Mouse (Mus musculus) gonadal fat pad, adult 2 months (tissue): ENCODE results near the gene Gm9507. TPM values are rescaled to one million over a fixed set of nuclear protein-coding genes. Genes with fewer than 3 reads are reported as not detected.
"Not testable (repeated sequence)": the region's sequence is repeated elsewhere in the genome, so short reads cannot be mapped to it uniquely, and the experiment has no call there.

Source experiments
- DNase-seq: peaks from one replicate; pipeline ENCODE4 v3.0.0-alpha.2; 2012; ENCODE audit warnings: low read depth
- polyA plus RNA-seq: library from polyadenylated mRNA; depleted of rRNA; stranded (reverse); fragments of >200 nt; gene quantifications from 2 replicates; pipeline ENCODE4 v1.2.3, GENCODE M21; 2012; rRNA removed

The Gm9507 gene
- polyA plus RNA-seq, result not detected in 2 replicates

DNA sequence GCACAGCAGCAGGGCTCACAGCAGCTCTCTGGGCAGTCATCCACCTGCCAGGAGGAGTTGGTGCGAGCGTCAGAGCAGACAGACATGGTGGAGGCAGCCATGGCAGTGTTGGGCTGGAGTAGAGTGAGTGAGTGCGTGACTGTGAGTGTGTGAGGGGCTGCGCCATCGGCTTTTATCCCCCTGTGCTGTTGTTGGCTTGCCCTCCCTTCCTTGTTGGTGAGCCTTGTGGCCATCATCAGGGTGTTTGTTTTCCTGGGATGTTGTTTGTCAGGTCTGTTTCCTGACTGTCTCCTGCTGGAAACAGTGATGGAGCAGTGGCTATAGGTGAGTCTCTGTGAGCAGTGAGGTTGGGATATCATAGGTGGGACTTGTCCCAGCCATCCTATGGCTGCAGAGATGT, at the start of gene Gm9507:
TSS of gene Gm9507 (minus strand) at position 101 of the 400 bp plus-strand sequence.
- DNase-seq, result no peak

DNA sequence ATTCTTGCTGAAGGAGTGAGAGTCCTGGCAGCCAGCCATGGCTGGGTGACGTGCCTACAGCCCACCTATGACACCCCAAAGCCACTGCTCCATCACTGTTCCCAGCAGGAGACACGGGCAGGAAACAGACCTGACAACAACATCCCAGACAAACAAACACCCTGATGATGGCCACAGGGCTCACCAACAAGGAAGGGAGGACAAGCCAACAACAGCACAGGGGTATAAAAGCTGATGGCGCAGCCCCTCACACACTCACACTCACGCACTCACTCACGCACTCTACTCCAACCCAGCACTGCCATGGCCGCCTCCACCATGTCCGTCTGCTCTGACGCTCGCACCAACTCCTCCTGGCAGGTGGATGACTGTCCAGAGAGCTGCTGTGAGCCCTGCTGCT, 40.9 kb upstream of the Gm9507 start, which contains the start of gene Gm10318:
TSS of gene Gm10318 (plus strand) at position 301 of the 400 bp plus-strand sequence.
- no peak for DNase-seq

DNA sequence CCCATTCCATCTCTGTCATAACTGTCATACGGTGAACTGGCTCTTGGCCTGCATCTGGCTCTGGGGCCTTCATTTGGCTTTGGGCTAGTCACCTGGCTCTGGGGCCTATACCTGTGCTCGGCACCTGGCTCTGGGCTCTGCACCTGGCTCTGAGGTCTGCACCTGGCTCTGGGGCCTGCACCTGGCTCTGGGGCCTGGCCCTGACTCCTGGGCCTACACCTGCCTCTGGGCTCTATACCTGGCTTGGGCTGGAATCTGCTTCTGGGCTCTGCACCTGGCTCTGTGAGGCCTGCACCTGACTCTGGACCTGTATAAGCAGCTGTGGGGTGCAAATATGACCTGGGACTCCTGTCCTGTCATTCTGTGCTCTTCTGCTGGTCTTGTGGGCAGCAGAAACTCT, 35.9 kb upstream of the Gm9507 start:
- DNase-seq, result no peak

DNA sequence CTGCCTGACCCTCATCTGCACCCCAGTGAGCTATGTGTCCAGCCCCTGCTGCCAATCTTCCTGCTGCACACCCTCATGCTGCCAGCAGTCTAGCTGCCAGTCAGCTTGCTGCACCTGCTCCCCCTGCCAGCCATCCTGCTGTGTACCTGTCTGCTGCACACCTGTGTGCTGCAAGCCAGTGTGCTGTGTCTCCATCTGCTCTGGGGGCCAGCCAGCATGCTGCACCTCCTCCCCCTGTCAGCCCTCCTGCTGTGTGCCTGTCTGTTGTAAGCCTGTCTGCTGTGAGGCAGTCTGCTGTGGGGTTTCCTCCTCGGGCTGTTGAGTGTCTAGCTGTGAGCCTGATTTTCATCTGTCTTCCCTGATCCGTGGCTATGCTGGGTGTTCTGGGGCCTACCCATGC, 35.3 kb upstream of the Gm9507 start:
- no peak for DNase-seq

DNA sequence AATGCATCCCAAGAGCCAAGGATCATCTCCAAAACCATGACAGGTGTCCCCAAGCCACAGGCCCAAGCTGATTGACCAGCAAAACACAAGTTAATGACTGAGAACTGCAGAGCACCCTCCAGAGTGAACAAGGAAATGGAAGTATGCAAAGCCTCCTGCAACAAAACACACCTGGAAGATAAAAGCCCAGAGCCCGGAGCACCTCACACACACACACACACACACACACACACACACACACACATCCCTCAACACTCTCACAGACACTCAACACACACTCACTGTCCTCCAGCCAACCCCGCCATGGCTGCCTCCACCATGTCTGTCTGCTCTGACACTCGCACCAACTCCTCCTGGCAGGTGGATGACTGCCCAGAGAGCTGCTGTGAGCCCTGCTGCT, 34.9 kb upstream of the Gm9507 start, which contains the start of gene Gm36176:
TSS of gene Gm36176 (plus strand) at position 301 of the 400 bp plus-strand sequence.
- no peak for DNase-seq

DNA sequence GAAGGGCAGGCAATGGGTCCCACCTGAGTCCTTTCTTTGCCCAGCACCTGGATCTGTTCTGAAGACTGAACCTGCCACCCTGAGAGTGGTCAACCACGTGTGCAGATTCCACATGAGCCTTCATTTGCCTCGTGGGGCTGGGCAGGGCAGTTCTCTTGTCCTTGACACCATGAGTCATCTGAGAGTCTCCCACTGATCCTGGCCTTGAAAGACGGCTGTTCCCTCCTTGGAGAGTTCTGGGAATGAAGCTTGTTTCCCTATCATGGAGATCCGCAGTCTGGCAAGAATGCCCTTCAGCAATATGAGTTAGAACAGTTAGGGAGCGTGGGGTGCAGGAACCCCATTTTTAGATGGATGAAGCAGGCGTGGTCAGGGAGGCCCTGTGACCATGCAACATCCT, 27.4 kb upstream of the Gm9507 start:
- no peak for DNase-seq

DNA sequence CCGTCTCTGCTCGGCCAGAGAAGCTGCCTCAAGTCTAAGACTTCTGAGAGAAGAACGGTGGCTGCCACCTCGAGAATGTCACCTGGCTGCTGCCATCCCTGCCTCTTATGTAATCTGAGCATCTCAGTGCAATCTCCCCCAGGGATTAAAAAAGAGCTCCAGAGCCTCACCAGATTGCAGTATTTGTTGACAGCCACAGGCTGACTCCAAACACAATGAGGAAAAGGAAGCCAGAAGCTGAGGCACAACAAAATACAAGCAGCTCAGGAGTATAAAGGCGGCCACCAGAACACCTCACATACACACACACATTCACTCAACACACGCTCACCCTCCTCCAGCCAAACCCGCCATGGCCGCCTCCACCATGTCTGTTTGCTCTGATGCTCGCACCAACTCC, 24.0 kb upstream of the Gm9507 start, which contains the start of gene Krtap10-10:
TSS of gene Krtap10-10 (plus strand) at position 301 of the 400 bp plus-strand sequence.
- no peak for DNase-seq

DNA sequence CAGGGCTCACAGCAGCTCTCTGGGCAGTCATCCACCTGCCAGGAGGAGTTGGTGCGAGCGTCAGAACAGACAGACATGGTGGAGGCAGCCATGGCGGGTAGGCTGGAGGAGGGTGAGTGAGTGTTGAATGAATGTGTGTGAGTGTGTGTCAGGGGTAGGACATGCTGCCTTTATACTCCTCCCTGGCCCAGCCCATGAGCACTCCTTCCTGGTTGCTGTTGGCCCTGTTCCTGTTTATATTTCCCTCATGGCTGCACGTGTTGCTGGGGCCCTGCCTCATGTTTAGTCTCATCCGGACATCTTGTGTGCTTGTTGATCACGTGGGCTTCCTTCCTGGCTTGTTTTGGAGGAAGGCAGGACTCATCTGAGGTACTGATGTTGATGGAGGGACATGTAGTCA, 15.3 kb upstream of the Gm9507 start, which contains the start of gene Krtap10-4:
TSS of gene Krtap10-4 (minus strand) at position 145 of the 400 bp plus-strand sequence.
- DNase-seq, result no peak

DNA sequence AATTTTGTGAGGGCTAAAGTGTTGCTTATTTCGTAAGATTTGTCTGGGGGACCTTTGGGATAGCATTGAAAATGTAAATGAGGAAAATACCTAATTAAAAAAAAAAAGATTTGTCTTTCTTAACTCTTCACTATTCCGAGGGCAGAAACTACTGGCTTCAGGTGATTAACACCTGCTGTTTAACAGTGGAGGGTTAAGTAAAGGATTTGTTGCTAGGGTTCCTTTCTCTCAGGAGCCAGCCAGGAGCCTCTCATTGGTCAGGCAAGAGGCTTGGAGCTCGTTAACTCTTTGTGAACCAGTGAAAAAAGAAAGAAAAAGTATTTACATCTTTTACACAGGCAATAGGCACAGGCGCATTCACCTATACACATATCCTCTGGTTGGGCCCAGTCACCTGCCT, 7.6 kb upstream of the Gm9507 start:
- DNase-seq, result no peak

DNA sequence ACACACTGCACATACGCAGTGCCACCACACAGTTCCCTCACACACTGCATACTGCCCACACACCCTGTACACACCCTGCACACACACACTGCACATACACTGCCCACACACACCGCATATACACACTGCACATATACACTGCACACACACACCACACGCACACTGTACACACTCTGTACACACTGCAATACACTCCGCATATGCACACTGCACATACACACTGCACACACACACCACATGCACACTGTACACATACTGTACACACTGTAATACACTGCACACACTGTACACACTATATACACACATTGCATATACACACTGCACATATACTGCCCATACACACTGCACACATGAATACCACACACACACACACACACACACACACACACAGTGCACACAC, 6.9 kb upstream of the Gm9507 start:
- no peak for DNase-seq

DNA sequence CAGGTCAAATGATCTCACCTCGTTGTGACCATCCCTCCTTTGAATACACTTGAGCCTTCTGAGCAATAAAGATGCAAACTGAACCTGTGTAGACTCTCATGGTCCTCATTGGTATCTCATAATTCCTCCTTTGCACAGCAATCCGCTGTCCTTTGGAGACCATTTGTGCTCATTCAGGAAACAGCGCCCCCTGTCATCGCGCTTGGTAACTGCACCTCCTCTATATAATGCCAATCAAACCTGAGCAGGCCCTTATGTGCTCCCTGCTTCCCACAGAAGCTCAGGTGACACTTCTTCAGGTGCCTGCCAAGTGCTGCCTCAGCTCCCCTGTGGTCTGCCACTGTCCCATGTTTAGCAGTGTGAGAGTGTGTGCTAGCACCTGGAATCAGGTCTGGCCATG, 3.9 kb upstream of the Gm9507 start:
- no peak for DNase-seq

DNA sequence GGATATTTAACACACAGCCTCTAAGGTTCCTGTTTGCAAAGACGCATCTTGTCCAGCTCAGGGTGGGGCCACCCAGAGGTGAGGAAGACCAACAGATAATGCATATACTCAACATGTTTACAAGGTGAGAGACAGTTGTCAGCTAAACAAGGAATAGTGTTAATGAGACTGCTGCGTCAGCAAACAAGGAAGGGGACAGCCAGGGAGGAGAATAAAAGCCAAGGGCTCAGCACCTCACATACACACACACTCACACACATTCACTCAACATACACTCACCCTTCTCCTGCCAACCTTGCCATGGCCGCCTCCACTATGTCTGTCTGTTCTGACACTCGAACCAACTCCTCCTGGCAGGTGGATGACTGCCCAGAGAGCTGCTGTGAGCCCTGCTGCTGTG, 2.7 kb upstream of the Gm9507 start, which contains the start of gene Gm2696:
TSS of gene Gm2696 (plus strand) at position 301 of the 400 bp plus-strand sequence.
- DNase-seq, result no peak

DNA sequence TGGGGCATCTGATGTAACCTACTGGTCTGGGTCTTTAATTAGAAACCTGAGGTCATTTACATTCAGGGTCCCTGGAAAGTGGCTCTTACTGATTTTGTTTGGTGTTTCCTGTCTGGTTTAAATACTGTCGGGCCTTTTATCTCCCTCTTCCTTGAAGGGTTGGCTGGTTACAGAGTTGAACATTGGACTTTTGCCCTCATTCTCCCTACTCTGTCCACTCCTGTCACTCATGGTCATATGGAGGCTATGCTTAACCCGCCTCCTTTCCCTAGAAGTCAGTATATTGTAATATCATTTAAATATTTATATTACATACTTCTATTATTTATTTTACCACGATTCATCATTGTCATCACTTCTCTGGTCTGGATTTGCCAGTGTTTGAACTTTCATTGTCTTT, 7.5 kb downstream of the Gm9507 start:
- DNase-seq, result no peak

DNA sequence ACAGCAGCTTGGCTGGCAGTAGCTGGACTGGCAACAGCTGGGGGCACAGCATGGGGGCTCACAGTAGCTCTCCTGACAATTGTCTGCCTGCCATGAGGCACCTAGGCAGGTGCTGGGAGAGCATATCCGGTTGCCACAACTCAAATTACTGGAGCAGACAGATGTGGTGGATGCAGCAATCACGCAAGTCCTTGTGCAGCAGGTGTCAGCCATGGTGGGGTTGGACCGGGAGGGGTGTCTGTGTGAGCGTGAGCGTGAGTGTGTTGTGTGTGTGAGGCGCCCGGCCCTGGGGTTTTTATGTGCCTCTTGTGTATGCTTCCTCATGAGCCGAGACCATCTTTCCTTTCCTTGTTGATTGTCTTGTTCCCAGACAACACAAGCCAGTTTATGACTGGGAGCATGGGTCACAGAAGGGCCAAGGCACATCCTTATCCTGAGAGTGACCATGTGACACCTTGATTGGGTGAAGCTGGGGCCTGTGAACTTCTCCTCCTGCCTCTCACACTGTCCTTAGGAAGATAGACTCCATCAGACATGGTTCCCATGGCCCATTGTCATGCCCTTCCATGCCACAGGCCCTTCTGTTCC, 12.6 kb downstream of the Gm9507 start, which contains the start of gene Gm19668:
TSS of gene Gm19668 (minus strand) at position 213 of the 588 bp plus-strand sequence.
- DNase-seq, result no peak

DNA sequence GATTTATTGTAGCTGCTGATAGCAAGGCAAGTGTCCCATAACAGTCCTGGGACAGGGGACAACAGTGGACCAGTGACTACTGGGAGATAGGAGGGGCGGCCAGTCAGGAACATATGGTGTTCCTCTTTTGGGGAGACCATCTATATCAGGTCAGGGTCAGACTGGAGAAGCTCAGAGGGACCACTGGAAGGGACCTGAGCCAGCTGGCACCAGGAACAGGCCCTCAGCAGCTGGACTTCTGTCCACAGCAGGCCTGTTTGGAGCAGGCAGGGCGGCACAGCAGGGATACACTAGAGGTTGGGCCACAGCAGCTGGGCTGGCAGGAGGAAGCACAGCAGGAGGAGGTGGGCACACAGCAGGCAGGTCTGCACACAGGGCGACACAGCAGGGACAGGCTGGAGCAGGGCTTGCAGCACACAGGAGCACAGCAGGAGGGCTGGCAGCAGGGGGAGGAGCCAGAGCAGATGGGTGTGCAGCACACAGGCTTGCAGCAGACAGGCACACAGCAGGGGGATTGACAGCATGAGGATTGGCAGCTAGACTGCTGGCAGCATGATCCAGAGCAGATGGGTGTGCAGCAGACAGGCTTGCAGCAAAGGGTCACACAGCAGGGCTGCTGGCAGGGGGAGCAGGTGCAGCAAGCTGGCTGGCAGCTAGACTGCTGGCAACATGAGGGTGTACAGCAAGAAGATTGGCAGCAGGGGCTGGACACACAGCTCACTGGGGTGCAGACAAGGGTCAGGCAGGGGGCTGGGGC, 13.3 kb downstream of the Gm9507 start:
- DNase-seq, result not testable (repeated sequence)

DNA sequence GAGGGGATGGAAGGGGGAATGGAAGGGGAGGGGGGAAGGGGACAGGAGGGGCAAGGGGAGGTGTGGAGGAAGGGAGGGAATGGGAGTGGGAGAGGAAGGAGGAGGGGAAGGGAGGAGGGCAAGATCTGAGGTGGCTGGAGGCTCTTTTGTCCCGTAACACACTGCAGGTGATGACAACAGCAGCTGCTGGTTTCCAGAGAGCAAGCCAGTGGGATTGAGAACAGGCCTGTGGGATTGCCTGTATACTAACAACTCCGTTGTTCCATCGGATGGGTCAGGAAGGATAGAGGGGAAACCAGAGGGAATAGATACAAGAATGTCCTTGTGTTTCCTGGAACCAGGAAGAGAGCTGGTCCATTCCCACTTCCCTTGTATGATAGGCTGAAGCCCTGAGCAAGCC, 14.0 kb downstream of the Gm9507 start:
- no peak for DNase-seq

DNA sequence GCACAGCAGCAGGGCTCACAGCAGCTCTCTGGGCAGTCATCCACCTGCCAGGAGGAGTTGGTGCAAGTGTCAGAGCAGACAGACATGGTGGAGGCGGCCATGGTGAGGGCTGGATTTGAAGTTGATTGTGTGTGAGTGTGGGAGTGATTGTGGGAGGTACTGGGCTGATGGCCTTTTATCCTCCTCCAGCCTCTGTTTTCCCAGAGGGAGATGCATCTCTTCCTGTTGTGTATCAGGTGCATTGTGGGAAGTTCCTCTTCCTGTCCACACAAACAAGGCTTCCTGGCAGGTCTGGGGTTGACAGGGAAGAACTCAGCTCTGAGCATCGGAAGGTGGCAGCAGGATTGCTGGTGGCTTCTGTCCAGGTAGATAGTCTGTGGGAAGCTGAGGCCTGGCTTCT, 16.7 kb downstream of the Gm9507 start, which contains the start of gene Gm9639:
TSS of gene Gm9639 (minus strand) at position 101 of the 400 bp plus-strand sequence.
- DNase-seq, result no peak

DNA sequence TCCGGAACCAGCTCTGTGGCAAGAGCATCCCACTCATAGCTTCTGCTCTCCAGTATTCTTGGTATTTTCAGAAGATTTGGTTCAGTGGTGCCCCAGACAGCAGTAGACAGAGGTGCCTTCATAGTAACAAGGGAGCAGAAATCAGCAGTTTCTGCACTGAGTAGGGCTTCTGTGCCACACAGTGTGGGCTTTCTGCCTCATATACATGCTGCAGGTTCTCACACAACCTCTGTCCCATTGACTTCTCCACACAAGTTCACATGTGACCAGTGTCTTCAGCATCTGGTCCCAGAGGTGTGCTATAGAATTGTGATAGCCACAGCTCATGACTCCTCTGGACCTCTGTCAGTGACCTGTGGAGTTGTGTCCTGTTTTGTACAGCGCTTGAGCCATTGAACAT, 23.0 kb downstream of the Gm9507 start:
- DNase-seq, result no peak

DNA sequence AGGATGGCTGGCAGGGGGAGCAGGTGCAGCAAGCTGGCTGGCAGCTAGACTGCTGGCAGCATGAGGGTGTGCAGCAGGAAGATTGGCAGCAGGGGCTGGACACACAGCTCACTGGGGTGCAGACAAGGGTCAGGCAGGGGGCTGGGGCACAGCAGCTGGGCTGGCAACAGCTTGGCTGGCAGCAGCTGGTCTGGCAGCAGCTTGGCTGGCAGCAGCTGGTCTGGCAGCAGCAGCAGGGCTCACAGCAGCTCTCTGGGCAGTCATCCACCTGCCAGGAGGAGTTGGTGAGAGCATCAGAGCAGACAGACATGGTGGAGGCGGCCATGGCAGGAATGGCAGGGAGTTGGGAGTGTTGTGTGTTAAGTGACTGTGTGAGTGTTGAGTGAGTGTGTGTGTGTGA, 23.8 kb downstream of the Gm9507 start, which contains the start of gene Gm7137:
TSS of gene Gm7137 (minus strand) at position 325 of the 400 bp plus-strand sequence.
- DNase-seq, result not testable (repeated sequence)

DNA sequence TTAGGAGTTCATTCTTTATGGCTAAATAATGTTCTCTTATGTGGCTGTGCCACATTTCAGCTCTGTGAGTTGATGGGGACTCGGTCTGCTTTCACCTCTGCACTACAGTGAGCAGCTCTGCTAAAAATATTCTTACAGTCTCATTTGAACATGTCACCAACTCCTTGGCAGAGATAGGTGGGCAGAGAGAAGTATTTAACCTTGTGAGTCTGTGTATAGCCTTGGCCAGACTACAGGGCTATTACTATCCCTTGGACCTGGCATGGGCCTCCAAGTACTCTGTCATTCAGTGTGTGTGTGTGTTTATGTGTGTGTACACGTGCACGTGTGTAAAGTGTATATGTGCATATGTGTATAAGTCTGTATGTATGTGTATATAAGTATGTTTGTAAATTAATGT, 28.2 kb downstream of the Gm9507 start:
- DNase-seq, result not testable (repeated sequence)

DNA sequence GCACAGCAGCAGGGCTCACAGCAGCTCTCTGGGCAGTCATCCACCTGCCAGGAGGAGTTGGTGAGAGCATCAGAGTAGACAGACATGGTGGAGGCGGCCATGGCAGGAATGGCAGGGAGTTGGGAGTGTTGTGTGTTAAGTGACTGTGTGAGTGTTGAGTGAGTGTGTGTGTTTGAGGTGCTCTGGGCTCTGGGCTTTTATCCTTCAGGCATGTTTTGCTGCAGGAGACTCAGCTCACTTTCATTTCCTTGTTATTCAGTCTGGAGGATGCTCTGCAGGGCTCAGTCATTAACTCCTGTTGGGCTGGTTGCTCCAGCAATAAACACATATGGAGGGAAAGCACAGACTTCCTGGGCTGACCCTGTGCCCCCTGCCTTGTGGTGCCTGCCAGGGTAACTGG, 29.2 kb downstream of the Gm9507 start, which contains the start of gene Gm3250:
TSS of gene Gm3250 (minus strand) at position 101 of the 400 bp plus-strand sequence.
- not testable (repeated sequence) for DNase-seq

DNA sequence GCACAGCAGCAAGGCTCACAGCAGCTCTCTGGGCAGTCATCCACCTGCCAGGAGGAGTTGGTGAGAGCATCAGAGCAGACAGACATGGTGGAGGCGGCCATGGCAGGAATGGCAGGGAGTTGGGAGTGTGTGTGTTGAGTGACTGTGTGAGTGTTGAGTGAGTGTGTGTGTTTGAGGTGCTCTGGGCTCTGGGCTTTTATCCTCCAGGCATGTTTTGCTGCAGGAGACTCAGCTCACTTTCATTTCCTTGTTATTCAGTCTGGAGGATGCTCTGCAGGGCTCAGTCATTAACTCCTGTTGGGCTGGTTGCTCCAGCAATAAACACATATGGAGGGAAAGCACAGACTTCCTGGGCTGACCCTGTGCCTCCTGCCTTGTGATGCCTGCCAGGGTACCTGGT, 34.8 kb downstream of the Gm9507 start, which contains the start of gene Gm7138:
TSS of gene Gm7138 (minus strand) at position 101 of the 400 bp plus-strand sequence.
- not testable (repeated sequence) for DNase-seq
